Mouse (Mus musculus): Measurements from ENCODE around the gene Ube2j1.

Gene Ube2j1

DNA sequence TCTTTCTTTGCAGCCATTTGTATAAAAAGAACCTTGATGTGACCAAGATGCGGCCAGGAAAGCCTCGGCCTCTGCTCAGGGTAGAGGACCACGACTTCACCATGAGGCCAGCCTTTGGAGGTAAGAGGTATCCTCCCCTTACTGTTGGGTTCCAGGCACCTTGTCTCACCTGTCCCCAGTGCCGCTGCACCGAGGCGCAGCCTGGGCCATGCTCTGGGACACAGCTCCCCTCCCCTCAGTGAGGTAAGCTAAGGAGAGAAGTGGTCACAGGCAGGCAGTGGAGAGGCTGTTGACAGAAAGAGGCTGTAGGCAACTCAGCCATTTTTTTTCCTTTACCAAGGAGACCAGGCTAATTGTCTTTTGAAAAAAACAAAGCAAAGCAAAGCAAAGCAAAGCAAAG lies 40.1 kb downstream of the Ube2j1 start:
- DNase-seq (ENCODE audit: low spot score), result no peak

DNA sequence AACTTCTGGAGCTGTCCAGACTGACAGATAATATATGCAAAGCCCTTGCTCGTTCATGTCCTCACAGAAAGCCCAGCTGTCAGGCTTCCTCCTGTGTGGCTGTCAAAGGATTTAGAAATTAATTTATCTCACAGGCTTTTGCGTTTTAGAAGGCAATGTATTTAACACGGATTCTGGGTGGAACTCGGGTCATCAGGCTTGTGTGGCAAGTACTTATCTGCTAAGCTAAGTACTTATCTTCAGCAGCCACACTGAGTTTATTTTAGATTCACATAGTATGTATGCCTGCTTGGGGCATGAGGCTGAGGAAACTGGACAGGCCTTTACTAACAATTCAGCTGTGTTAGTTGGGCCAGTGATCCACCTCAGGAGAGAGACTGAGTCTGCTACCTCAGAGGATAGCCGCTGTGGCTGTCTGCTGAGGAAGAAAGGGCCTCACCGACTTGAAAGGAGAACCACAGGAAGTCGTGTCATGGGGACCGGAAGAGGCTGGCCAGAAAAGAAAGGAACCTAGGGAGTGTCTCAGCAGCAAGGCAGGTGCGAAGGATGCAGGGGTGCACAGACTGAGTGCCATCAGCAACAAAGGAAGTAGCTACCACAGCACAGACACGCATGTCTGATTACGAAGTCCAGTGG lies 41.4 kb downstream of the Ube2j1 start:
- DNase-seq (ENCODE audit: low spot score), result no peak

DNA sequence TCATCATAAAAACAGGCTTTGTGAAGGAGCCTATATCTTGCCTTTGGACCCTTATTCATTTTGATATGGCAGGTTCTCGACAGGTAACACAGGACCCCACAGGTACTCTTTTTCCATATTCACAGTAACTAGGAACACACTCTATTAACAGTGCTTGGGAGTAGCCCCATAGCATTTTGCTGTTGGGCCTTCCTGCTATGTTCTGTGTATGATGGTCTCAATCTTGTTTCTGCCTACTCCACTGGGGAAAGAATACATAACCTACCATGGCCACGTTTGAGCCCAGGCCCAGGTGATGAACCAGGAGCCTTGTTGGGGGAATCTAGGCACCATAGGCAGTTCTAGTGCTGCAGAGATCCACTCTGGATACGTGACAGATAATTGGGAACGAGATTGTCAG lies 43.2 kb downstream of the Ube2j1 start:
- DNase-seq (ENCODE audit: low spot score), result no peak

DNA sequence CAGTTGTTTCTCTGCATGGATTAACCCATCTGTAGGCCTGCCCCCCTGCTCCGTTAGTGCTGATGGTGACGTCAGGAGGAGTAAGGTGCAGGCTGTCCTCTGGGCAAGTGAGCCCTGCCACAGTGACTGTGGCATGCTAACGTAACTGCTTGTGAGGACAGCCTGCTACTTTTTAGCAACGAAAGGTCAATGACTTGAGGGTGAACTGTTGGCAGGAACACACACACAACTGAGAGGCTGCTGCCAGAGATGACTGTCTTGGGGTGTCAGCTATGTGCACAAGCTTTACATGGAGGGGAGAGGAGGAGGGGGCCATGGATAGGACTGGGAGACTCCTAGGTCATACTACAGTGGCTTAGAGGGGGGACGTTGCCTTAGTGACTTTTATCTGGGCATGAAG lies 43.6 kb downstream of the Ube2j1 start:
- DNase-seq (ENCODE audit: low spot score), result no peak

DNA sequence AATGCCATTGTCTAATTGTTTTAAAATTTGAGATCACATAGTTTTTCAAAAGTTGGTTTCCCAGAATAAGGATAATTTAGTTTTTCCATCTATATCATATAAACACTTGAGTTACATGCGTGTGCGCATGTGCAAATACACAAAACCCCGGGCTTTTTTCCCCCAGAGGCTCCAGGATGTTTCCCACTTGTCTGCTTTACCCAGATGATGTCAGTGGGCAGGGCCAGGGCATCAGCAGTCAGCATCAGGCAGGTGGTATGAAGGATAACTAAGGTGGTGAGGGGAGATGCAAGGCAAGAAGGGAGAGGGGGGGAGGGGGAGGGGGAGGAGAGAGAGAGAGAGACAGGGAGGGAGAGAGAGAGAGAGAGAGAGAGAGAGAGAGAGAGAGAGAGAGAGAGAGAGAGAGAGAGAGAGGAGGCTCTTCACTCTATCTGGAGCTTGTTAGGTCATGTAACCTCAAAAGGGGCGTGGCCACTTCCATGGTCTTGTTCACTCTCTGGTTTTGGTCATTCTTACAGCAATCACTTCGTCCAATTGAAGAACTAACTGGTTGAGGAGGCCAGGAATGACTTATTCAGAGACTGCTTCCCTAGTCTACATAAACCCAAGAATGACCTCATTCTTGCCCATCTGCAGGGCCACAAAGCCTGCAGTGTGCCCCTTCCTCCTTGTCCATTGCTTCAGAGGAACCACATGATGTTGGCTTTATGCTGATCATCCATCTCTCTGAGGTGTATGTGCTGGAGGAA lies 44.7 kb downstream of the Ube2j1 start:
- DNase-seq (ENCODE audit: low spot score), result no peak

DNA sequence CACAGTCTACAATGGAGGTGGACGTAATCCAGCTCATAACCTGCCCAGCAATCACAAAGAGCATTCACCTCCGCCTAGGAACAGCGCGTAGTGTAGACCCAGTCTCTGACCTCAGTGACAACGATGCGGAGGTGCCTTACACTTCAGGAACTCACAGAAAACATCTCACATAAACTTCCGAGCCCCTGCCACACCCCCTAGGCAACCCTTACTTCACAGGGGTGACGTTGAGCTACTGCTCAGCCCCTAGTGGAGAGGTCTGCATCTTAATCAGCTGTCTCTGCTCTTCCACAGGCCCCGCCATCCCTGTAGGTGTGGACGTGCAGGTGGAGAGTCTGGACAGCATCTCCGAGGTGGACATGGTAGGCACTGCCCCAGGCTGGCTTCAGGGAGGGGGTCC lies 45.9 kb downstream of the Ube2j1 start:
- DNase-seq (ENCODE audit: low spot score), result no peak

DNA sequence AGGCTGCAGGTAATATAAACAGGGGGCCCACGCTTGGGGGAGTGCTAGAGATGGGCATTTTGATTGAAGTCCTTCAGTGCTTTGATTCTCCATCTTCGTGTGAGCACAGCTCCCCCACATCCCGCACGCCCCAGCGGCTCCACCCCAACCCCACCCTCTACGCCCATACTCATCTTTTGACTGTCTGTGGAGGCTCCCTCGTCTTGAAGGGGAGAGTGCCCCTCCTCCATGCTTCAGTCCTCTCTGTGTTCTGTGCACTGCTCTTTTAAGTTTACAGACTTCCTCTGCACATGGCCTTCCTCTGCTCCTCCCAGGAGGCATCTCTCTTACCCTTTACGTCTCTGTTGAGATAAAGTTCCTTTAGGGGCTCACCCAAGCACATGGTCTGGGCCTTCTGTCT lies 46.5 kb downstream of the Ube2j1 start:
- DNase-seq (ENCODE audit: low spot score), result no peak

DNA sequence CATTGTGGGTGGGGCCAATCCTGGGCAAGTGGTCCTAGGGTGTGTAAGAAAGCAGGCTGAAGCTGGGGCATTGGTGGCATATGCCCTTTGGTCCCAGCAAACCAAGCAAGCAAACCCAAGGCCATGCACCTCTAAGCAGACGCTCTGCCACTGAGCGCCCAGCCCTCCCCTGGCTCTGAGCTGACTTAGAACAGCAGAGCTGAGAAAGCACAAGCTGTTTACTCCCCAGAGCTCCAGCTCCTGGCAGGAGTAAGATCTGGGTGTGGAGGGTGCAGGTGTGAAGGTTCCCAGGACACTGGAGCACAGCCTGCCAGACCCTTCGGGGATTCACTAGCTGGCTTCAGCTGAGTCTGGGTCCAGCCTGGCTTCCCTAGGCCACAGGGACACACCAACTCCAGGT lies 47.3 kb downstream of the Ube2j1 start:
- DNase-seq (ENCODE audit: low spot score), result no peak

DNA sequence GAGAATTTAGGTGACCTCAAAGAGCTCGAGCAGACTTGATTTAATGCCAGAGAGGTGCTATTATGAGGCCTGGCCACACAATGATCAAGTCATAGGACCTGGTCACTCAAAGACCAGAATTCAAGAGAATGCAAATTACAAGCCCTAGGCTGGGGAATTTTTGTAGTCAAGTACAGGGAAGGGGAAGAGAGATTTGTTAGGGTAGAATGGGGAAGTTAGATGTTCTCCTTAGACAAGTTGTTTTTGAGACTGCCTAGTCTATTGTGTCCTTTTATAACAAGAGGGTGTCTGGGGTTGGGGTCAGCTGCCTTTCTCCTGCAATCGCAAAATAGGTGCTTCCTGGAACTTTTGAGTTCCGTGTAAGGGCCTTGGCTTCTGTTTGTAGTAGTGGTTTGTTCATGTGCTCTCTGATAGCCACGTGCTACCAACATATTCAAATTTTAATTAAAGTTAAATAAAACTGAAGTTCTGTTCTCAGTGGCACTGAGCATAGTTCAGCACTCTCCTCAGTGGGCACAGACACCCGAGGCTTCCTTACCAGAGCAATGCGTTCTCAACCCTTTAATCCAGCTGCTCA lies 68.0 kb downstream of the Ube2j1 start:
- DNase-seq (ENCODE audit: low spot score), result no peak

All from yolk sac, embryonic 10.5 days (tissue).